Mouse (Mus musculus) cortical plate, adult 2 months (tissue): ENCODE measurements around the gene Gba2. TPM values are rescaled to one million over a fixed set of nuclear protein-coding genes. Genes with fewer than 3 reads are reported as not detected.
A peak's percentile ranks its signal among the peaks of the same experiment; 100 is the strongest.

Experiments
- H3K27ac ChIP-seq: fragments of 200-500 bp; 2 replicates; pipeline ENCODE4 v1.5.1; 2012; ENCODE audit warnings: low read length, control low read depth, inconsistent platforms; ENCODE audit not compliant: insufficient read depth
- H3K4me1 ChIP-seq: fragments of 200-500 bp; 2 replicates; pipeline ENCODE4 v1.6.1; 2011; ENCODE audit warnings: low read length; ENCODE audit not compliant: control insufficient read depth, insufficient read depth
- H3K4me3 ChIP-seq: fragments of 200-500 bp; 2 replicates; pipeline ENCODE4 v1.5.1; 2011; ENCODE audit warnings: mild to moderate bottlenecking, low read length, control low read depth; ENCODE audit not compliant: insufficient read depth
- CTCF ChIP-seq: fragments of 200-500 bp; IDR thresholded peaks from 2 replicates; pipeline ENCODE4 v1.5.1; 2011; ENCODE audit warnings: mild to moderate bottlenecking, control low read depth, low read length; ENCODE audit not compliant: insufficient read depth; ENCODE audit errors: extremely low read depth
- POLR2A ChIP-seq: fragments of 200-500 bp; IDR thresholded peaks from 2 replicates; pipeline ENCODE4 v1.6.1; 2011; ENCODE audit warnings: mild to moderate bottlenecking, low read length, control low read depth; ENCODE audit not compliant: insufficient read depth; ENCODE audit errors: extremely low read depth
- polyA plus RNA-seq: library from polyadenylated mRNA; depleted of rRNA; stranded (reverse); fragments of >200 nt; gene quantifications from 2 replicates; pipeline ENCODE4 v1.2.3, GENCODE M21; 2012

Gene Gba2
- polyA plus RNA-seq, 1 experiment = 96.7 TPM

DNA sequence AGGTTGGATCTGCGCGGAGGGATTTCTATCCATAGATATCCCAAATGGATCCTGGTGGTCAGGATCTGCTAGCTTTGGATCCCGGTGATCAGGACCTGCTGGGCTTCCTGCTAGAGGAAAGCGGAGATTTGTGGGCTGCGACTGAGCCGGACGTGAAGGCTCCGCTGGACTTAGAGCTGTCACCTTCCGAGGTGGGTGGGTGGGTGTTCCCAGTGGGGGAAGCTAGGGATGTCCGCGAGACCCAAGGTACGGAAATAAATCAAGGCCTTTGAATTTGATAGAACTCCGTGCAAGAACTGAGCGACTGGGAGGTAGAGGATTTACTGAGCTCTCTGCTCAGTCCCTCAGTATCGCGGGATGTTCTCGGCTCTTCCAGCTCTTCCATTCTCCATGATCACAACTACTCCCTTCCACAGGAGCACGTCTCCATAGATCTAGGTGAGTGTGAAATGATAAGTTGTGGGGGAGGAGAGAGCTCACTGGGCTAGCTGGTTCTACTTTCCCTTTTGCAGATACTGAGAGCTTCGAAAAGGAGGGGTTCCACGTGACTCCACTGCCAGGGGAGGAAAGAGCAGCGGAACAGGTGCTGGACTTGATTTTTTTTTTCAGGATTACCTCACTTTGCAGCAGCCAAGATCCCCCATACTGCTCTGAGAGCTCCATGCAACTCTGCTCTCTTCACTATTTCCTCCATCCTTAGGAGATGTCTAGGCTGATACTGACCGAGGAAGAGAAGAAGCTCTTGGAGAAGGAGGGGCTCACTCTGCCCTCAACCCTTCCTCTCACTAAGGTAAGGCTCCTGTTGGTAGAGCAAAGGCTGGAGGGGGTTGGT is 15.7 kb downstream of the Gba2 start:
- peaks cover 10% of the 10 kb centered on the region for H3K4me1 ChIP-seq
- no peak for TF ChIP-seq POLR2A
- no peak for TF ChIP-seq CTCF
- H3K4me3 ChIP-seq = peak overlapping the region; percentile 71
- no peak overlapping the region for H3K27ac ChIP-seq

DNA sequence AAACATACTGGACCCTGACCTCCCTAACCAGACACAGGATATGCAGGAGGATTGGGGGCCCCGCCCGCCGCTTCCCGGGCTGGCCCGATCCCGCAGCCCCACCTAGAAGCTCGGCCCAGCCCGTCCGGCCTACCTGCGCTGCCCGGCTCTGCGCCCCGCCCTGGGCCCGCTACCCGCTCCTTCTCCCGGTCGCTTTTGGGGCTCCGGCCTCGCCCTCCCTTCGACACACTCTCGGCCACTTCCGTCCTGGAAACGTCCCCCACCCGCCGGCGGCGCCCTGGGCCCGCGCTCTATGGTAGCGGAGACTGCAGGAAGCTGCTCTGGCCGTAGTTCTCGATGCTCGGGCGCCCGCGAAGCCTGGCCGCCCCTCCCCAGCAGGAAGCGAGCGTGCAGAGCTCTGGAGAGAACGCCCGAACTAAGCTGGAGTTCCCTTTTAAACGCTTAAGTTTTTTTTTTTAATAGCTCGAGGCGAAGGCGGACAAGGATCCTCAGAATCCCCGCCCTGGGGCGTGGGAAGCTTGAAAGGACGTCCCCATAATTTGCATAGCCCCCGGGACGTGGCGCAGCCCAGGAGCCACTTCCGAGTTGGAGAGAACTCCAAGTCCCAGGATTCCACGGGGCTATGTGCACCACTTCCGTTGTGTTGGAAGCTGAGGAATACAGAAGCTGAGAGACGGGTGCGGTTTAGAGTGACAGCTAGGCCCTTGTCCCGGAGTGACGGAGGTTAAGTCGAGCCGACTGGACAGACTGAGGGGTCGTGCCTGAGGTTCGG is 16.5 kb downstream of the Gba2 start, which contains the start of the genes Creb3 and Tln1:
TSS of gene Creb3 (plus strand) at position 336 of the 772 bp plus-strand sequence.
TSS of gene Tln1 (minus strand) at position 695 of the 772 bp plus-strand sequence.
- TF ChIP-seq POLR2A (peak; percentile 90), CTCF (no peak)
- peak within 1 kb of the TSS; percentile 30 for H3K27ac ChIP-seq
- peak within 1 kb of the TSS; percentile 71 for H3K4me3 ChIP-seq
- H3K4me1 ChIP-seq = peaks cover 10% of the 10 kb centered on the region

DNA sequence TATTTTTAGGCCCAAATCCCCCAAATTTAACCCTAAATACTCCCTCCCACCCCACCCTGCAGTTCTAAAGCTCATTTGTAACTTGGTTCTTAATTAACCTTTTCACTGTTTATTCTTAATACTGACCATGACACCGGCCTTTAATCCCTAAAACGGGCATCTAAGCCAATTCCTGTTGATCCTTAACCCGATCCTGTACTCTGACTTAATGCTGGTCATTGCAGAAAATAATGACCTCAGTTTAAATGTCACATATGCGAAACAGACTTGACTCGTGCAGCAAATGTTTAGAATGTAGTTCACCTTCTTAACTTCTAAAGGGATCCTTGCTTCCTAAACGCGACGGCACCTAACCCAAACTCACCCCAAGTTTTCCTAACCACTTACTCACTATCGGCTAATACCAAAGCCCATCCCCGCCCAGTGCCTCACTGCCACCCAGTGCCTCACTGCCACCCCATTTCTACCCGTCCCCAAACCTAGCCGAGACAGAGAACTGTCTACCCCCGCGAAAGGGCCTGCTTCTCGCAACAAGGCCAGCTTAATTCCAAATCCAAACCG is 17.2 kb downstream of the Gba2 start:
- Histone ChIP-seq H3K4me1 (peaks cover 10% of the 10 kb centered on the region), H3K27ac (peak overlapping the region; percentile 30), H3K4me3 (peak overlapping the region; percentile 71)
- no peak for TF ChIP-seq CTCF
- TF ChIP-seq POLR2A = no peak

DNA sequence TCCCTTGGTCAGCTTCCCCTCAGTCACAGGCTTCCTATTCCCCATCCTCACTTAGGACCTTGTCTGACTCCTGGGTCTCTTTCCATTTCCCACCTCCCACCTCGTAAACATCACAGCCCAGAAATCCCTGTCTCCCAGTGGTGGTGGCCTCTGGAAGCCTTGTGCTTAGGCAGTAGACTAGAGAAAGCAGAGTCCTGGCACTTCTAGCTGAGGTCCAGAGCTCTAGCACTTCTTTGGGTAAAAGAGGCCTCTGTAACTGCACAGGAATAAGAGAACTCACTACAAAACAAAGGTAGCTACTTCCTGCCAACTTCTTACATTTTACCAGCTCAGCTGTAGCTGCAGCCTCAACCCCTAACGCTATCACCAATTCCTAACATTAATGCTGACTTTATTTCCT is 17.7 kb downstream of the Gba2 start:
- peaks cover 10% of the 10 kb centered on the region for H3K4me1 ChIP-seq
- H3K4me3 ChIP-seq = peak overlapping the region; percentile 15
- no peak overlapping the region for H3K27ac ChIP-seq
- TF ChIP-seq CTCF (no peak), POLR2A (no peak)

DNA sequence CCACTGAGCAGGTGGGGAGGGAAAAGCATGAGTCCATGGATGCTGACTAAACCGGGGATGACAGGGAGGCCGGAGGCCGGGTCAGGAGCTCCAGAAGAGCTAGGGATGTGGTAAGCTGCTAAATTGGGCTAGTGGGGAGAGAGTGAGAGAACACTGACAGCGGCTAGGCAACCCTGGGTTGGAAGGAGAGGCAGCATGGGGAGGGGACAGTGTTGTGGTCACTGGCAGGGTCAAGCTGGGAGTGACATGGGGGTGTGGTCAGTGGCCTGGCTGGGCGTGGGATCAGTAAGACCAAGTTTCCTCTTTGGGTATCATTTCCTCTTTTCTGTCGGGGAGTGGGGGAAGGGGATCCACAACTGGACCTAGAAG is 18.4 kb downstream of the Gba2 start:
- Histone ChIP-seq H3K4me1 (peaks cover 10% of the 10 kb centered on the region), H3K4me3 (no peak overlapping the region), H3K27ac (no peak overlapping the region; the same call in 1 of the 2 replicates)
- TF ChIP-seq POLR2A = no peak
- TF ChIP-seq CTCF = no peak

DNA sequence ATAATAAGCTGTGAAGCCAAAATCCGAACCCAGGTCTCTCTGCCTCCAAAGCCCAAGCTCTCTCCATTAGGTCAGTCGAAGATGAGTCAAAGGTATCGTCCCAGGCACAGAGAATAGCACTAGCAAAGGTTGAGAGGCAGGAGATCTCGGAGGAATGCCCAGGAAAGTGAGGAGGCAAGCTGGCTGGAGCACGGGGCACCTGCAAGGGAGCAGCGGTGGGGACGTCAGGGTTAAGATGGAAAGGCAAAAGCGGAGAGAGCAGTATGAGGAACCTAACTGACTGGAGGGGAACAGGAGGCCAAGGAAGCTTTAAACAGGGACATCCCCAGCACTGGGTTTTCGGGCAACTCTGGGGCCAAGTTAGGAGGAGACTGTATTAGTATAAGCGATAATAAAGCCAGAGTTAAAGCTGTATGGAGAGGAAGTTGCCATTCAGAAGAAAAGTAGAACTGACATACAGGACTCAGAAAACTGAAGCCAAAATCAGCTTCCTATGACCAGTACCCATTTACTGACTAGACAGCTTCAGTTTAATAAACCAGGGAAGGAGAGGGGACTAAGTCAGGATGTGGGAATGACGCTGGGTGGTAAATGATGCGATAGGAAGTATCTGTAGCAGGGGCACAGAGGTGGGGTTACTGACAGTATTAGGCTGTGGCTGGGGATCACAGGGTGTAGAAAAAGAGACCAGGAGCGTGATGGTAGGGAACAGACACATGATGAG is 19.0 kb downstream of the Gba2 start:
- H3K4me1 ChIP-seq = peaks cover 10% of the 10 kb centered on the region
- H3K27ac ChIP-seq = no peak overlapping the region; the same call in 1 of the 2 replicates
- TF ChIP-seq POLR2A = no peak
- TF ChIP-seq CTCF = no peak
- no peak overlapping the region for H3K4me3 ChIP-seq

DNA sequence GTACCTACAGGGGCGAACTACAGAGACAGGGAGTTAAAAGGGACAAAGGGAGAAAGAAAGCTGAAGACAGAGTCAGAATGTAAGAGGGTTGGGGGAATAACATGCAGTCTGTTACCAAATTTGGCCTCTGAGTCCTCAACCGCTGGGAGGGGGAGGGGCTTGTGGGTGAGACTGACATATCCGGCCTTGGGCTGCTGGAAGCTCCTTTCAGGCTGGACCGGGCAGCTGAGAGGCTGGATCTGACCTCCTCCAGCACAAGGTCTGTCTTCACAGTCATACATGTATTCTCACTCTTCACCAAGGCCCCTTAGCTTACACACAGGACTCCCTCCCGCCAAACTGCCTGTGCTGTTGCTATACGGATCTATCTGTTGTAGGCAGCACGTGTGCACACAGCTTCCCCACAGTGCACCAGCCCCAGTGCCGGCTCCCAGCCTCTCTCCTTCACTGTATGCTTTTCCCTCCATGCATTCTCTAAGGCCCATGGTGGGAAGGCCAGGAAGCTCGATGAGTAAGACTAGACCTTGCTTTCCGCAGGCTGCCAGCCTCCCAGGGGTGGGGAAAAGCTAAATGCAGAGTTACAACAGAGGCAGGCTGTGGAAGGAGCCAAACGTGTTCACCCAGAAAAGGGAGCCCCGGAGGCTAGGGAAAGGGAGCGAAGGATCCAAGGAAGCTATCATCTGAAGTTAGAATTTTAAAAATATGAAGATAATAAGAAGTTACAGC is 19.9 kb downstream of the Gba2 start:
- TF ChIP-seq CTCF = no peak
- TF ChIP-seq POLR2A = no peak
- H3K4me3 ChIP-seq = no peak overlapping the region
- H3K4me1 ChIP-seq = peaks cover 8% of the 10 kb centered on the region
- no peak overlapping the region for H3K27ac ChIP-seq

DNA sequence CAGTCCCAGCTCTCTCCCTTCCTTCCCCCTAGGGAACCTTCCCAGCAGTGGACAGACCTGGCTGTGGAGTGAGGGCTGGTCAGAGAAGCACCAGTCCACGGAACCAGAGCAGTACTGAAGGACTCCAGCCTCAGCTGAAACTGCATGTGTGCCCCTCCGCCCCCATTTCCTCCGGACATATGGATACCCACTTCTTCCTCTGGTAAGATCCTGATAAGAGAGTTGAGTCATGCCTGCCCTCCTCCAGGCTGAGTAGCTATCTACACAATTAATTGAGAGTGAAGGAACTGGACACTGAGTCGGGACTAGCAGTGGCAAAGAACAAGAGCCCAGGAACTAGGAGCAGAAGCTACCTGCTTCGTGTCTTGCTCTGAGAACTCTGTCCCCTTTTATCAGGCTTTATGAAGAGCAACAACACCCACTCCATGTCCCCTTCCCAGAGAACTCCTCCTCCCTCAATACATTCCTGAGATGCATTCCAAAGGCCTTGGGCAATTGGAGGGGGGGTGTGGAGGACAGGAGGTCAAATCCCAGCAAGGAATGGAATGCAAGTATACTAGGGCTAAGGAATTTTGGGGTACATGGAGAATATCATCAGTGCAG is 20.5 kb downstream of the Gba2 start:
- peaks cover 5% of the 10 kb centered on the region for H3K4me1 ChIP-seq
- TF ChIP-seq CTCF (no peak), POLR2A (no peak)
- no peak overlapping the region for H3K4me3 ChIP-seq
- H3K27ac ChIP-seq = no peak overlapping the region

DNA sequence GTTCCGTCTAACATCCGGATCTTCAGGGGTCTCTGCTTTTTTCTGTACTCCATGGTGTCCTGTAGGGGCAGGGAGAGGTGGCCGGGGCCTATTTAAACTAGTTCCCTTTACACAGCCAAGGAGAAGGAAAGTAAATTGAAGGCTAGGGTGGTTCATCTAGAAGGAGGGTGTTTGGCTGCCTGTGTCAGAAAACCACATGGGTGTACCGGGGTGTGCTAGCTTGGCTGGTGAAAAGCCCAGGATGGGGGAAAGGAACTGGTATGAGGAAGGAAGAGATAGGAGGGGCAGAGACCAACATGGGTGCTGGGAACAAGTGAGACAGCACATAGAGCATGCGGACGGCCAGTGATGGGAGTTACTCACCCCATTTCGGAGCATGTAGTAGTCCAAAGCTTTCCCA is 22.7 kb downstream of the Gba2 start:
- Histone ChIP-seq H3K4me3 (no peak overlapping the region), H3K4me1 (peaks cover 5% of the 10 kb centered on the region), H3K27ac (no peak overlapping the region)
- TF ChIP-seq POLR2A (no peak), CTCF (no peak)
